Mouse (Mus musculus) bone marrow, adult 2 months (tissue): ENCODE results near the gene Ncapd3. TPM values are rescaled to one million over a fixed set of nuclear protein-coding genes. Genes with fewer than 3 reads are reported as not detected.
A peak's percentile ranks its signal among the peaks of the same experiment; 100 is the strongest.

Source experiments
- H3K27ac ChIP-seq: fragments of 200-500 bp; 2 replicates; pipeline ENCODE4 v1.5.1; 2012; ENCODE audit warnings: low read depth, mild to moderate bottlenecking, control low read depth, inconsistent platforms, low read length; ENCODE audit not compliant: control insufficient read depth, poor library complexity, insufficient read depth
- H3K4me1 ChIP-seq: fragments of 200-500 bp; 2 replicates; pipeline ENCODE4 v1.6.1; 2011; ENCODE audit warnings: low read length; ENCODE audit not compliant: control insufficient read depth, insufficient read depth
- H3K4me3 ChIP-seq: fragments of 200-500 bp; replicated peaks from 2 replicates; pipeline ENCODE3; 2011; ENCODE audit warnings: mild to moderate bottlenecking, low read depth, low read length, control low read depth; ENCODE audit not compliant: control insufficient read depth
- CTCF ChIP-seq: fragments of 200-500 bp; IDR thresholded peaks from 2 replicates; pipeline ENCODE4 v1.5.1; 2011; ENCODE audit warnings: low read length, control low read depth; ENCODE audit not compliant: control insufficient read depth, insufficient read depth
- POLR2A ChIP-seq: fragments of 200-500 bp; IDR thresholded peaks from 2 replicates; pipeline ENCODE4 v1.6.1; 2011; ENCODE audit warnings: low read depth, mild to moderate bottlenecking, control low read depth, low read length, borderline replicate concordance; ENCODE audit not compliant: control insufficient read depth
- WGBS: fragments of 180-500 bp; shearing (Covaris S2); methylation state at CpG from one replicate; pipeline ENCODE4 v1.1.7; 2018; 5-methylcytosine and 5-hydroxymethylcytosine counted together
- polyA plus RNA-seq: library from polyadenylated mRNA; stranded (reverse); fragments of >200 nt; gene quantifications from 2 replicates; pipeline ENCODE4 v1.2.4, GENCODE M21; 2011; ENCODE audit warnings: low replicate concordance; ENCODE audit not compliant: missing spikeins, insufficient read depth, insufficient read length

Ncapd3 gene
- polyA plus RNA-seq: 25.6 and 32.8 TPM in 2 replicates

GRCm38 (mm10) chr9:27029828-27030762 lies at the start of gene Ncapd3, which contains the start of gene Vps26b:
Gene Ncapd3, plus strand, starts transcription at chr9:27030175.
Gene Vps26b, minus strand, starts transcription at chr9:27030065.
- Histone ChIP-seq H3K4me3 (peak within 1 kb of the TSS; percentile 95), H3K4me1 (peaks cover 4% of the 10 kb centered on the region), H3K27ac (peak within 1 kb of the TSS; percentile 78)
- under 1% methylated on average over 77 of the region's 80 CpGs for WGBS
- TF ChIP-seq CTCF: no peak
- peak; percentile 86; the same call in 1 of the 2 replicates for TF ChIP-seq POLR2A

- 77% methylated on average over 2 of the region's 2 CpGs for WGBS
These were observed 44.8 kb upstream of the Ncapd3 start for GRCm38 (mm10) chr9:26985090-26985613.

DNA sequence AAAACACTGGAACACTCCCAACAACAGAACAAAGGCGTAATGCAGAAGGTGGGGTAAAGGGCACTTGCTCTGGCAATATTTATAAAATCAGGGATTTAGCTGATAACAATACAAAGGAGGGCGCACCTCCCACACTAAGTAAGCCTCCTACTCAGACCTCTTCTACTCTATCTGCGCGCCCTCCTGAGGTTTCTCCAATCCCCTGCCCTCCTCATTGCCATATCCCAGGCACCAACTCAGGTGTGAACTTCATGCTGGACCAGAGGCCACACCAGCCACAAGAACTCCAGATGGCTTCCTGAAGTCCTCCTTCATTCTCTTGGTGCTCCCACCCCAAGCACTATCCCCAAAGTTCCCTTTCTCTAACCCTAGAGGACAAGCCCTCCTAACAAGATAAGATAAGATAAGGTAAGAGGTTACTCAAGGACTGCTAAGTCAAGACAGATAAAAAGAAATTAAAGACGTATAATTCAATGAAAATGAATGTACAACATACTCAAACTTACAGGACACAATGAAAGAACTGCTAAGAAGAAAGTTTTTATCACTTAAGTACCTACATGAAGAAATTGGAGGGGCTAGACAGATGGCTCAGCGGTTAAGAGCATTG lies 44.2 kb upstream of the Ncapd3 start:
- WGBS: 81% methylated on average over 6 of the region's 6 CpGs
- H3K4me3 ChIP-seq: no peak overlapping the region
- no peaks in the 10 kb centered on the region for H3K4me1 ChIP-seq
- TF ChIP-seq POLR2A (no peak), CTCF (no peak)
- H3K27ac ChIP-seq: no peak overlapping the region

More at GRCm38 (mm10) chr9:26985090-26985613, 44.8 kb upstream of the Ncapd3 start:
- Histone ChIP-seq H3K4me3 (no peak overlapping the region), H3K4me1 (no peaks in the 10 kb centered on the region), H3K27ac (no peak overlapping the region)
- TF ChIP-seq POLR2A (no peak), CTCF (no peak)

- TF ChIP-seq POLR2A (no peak), CTCF (no peak)
- no peak overlapping the region for H3K27ac ChIP-seq
These were observed 39.8 kb upstream of the Ncapd3 start for GRCm38 (mm10) chr9:26990181-26990580.

DNA sequence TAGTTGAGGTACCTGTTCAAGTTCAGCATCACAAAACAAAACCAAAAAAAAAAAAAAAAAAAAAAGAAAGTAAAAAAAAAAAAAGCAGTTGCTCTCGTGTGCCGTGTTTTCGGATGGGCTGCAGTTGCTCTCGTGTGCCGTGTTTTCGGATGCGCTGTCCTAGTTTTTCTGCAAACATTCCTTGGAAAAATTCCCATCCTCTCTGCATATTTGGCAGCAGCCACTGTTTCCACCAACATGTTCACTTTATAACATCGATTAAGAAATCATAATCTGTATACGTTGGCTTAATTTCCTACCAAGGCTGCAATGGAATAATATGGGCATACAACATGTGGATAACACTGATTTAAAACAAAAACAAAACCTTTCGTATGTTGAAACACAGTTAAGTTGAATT lies 36.9 kb upstream of the Ncapd3 start:
- no peaks in the 10 kb centered on the region for H3K4me1 ChIP-seq
- TF ChIP-seq CTCF (no peak), POLR2A (no peak)
- no peak overlapping the region for H3K4me3 ChIP-seq
- no peak overlapping the region for H3K27ac ChIP-seq
- 84% methylated on average over 10 of the region's 10 CpGs for WGBS

More at GRCm38 (mm10) chr9:26990181-26990580, 39.8 kb upstream of the Ncapd3 start:
- Histone ChIP-seq H3K4me3 (no peak overlapping the region), H3K4me1 (no peaks in the 10 kb centered on the region)
- 77% methylated on average over 4 of the region's 4 CpGs for WGBS

- no peaks in the 10 kb centered on the region for H3K4me1 ChIP-seq
- TF ChIP-seq POLR2A: no peak
- no peak for TF ChIP-seq CTCF
- WGBS: 72% methylated on average over 3 of the region's 3 CpGs
These were observed 36.1 kb upstream of the Ncapd3 start for GRCm38 (mm10) chr9:26993900-26994299.

DNA sequence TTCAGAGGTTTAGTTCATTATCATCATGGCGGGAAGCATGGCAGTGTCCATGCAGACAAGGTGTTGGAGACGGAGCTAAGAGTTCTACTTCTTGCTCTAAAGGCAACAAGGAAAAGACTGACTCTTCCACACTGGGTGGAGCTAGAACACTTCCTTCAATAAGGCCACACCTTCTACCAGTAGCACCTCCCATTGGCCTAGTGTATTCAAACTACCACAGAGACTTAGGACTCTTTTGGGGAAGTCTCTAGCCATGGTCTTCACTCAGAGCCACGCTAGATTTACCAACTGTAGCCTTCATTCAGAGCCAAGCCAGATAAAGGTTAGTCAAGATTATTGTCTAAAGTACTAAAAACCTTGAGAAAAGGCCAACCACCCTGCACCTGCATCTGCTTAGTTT lies 32.9 kb upstream of the Ncapd3 start:
- no peak for TF ChIP-seq CTCF
- no peak for TF ChIP-seq POLR2A
- no peak overlapping the region for H3K4me3 ChIP-seq
- WGBS: 50% methylated on average over 3 of the region's 3 CpGs
- H3K27ac ChIP-seq: no peak overlapping the region
- no peaks in the 10 kb centered on the region; the same call in 1 of the 2 replicates for H3K4me1 ChIP-seq

More at GRCm38 (mm10) chr9:26993900-26994299, 36.1 kb upstream of the Ncapd3 start:
- H3K4me3 ChIP-seq: no peak overlapping the region
- H3K27ac ChIP-seq: no peak overlapping the region

- 69% methylated on average over 2 of the region's 2 CpGs for WGBS
- Histone ChIP-seq H3K4me1 (no peaks in the 10 kb centered on the region; the same call in 1 of the 2 replicates), H3K27ac (no peak overlapping the region), H3K4me3 (no peak overlapping the region)
- no peak for TF ChIP-seq CTCF
- TF ChIP-seq POLR2A: no peak
These were observed 32.5 kb upstream of the Ncapd3 start for GRCm38 (mm10) chr9:26997501-26997900.
